Mouse (Mus musculus) CH12.LX (cell line): ENCODE measurements around the gene Cdk8. TPM values are rescaled to one million over a fixed set of nuclear protein-coding genes. Genes with fewer than 3 reads are reported as not detected.

Experiments used
- DNase-seq: peaks from one replicate; pipeline ENCODE4 v3.0.0-alpha.2; 2013; ENCODE audit errors: extremely low read depth
- H3K27ac ChIP-seq: 2 replicates; pipeline ENCODE4 v1.5.1; 2012; ENCODE audit warnings: low read depth, mild to moderate bottlenecking, control low read depth, moderate library complexity; ENCODE audit not compliant: insufficient read depth
- H3K27me3 ChIP-seq: replicated peaks from 2 replicates; pipeline ENCODE3; 2012; ENCODE audit warnings: inconsistent platforms
- H3K36me3 ChIP-seq, 2 experiments: replicated peaks in 1 of 2; 2 replicates each; pipeline versions ENCODE3 to v1.6.1; 2012; ENCODE audit warnings: inconsistent platforms in 1 of 2, low read length in 1 of 2, mild to moderate bottlenecking in 1 of 2, mixed read lengths in 1 of 2, moderate library complexity in 1 of 2; ENCODE audit not compliant: control insufficient read depth in 1 of 2, insufficient read depth in 1 of 2
- H3K4me1 ChIP-seq, 2 experiments: 2 replicates each; pipeline ENCODE4 v1.6.1; 2012; ENCODE audit warnings: inconsistent platforms in 1 of 2, moderate library complexity in 1 of 2; ENCODE audit not compliant: insufficient read depth in 2 of 2, control insufficient read depth in 1 of 2
- H3K4me2 ChIP-seq: 2 replicates; pipeline ENCODE4 v1.6.1; 2012; ENCODE audit warnings: low read depth, mild to moderate bottlenecking, control low read depth; ENCODE audit not compliant: poor library complexity, insufficient read depth, severe bottlenecking
- H3K4me3 ChIP-seq, 3 experiments: fragments of 150-350 bp in 1 of 3; sonication (generic) in 1 of 3; replicated peaks in 1 of 3; 2 replicates each; pipeline versions ENCODE3 to v1.5.1; 2011 to 2012; ENCODE audit warnings: low read depth in 2 of 3, low read length in 2 of 3, mild to moderate bottlenecking in 2 of 3, moderate library complexity in 2 of 3, control low read depth in 1 of 3, improper control_type of control experiment in 1 of 3, inconsistent platforms in 1 of 3, mixed read lengths in 1 of 3; ENCODE audit not compliant: poor library complexity in 1 of 3
- H3K79me2 ChIP-seq: replicated peaks from 2 replicates; pipeline ENCODE4 v1.6.1; 2012; ENCODE audit warnings: mild to moderate bottlenecking, moderate library complexity; ENCODE audit not compliant: control insufficient read depth, poor library complexity, insufficient read depth, severe bottlenecking; ENCODE audit errors: extremely low read depth
- H3K9ac ChIP-seq: 2 replicates; pipeline ENCODE4 v1.6.1; 2012; ENCODE audit warnings: low read depth, mild to moderate bottlenecking, control low read depth, moderate library complexity; ENCODE audit not compliant: insufficient read depth
- H3K9me3 ChIP-seq: replicated peaks from 2 replicates; pipeline ENCODE3; 2012; ENCODE audit warnings: low read length, inconsistent platforms, mixed read lengths
- CHD1 ChIP-seq: IDR thresholded peaks from 2 replicates; pipeline ENCODE4 v1.6.1; 2012; ENCODE audit warnings: low read depth, low read length, improper control_type of control experiment, inconsistent platforms
- CHD2 ChIP-seq: IDR thresholded peaks from 2 replicates; pipeline ENCODE4 v1.6.1; 2011; ENCODE audit warnings: low read length, improper control_type of control experiment
- CTCF ChIP-seq, 2 experiments: IDR thresholded peaks in 1 of 2; conservative IDR thresholded peaks in 1 of 2; 2 replicates each; pipeline ENCODE4 v1.5.1; 2011 to 2012; ENCODE audit warnings: low read depth in 2 of 2, low read length in 2 of 2, improper control_type of control experiment in 1 of 2, inconsistent platforms in 1 of 2, mild to moderate bottlenecking in 1 of 2, moderate library complexity in 1 of 2
- E2F4 ChIP-seq: IDR thresholded peaks from 2 replicates; pipeline ENCODE4 v1.6.1; 2011; ENCODE audit warnings: low read depth, low read length, improper control_type of control experiment; ENCODE audit not compliant: insufficient replicate concordance
- ELF1 ChIP-seq: IDR thresholded peaks from 2 replicates; pipeline ENCODE4 v1.6.1; 2014; ENCODE audit warnings: low read depth, mild to moderate bottlenecking, inconsistent platforms, low read length, improper control_type of control experiment
- EP300 ChIP-seq: IDR thresholded peaks from 2 replicates; pipeline ENCODE4 v1.6.1; 2011; ENCODE audit warnings: low read length, improper control_type of control experiment
- HCFC1 ChIP-seq: IDR thresholded peaks from 2 replicates; pipeline ENCODE4 v1.6.1; 2012; ENCODE audit warnings: low read depth, mild to moderate bottlenecking, inconsistent platforms, low read length, improper control_type of control experiment
- JUN ChIP-seq: IDR thresholded peaks from 2 replicates; pipeline ENCODE4 v1.6.1; 2011; ENCODE audit warnings: low read depth, mild to moderate bottlenecking, low read length, improper control_type of control experiment, moderate library complexity; ENCODE audit not compliant: insufficient read depth
- JUND ChIP-seq: conservative IDR thresholded peaks from 2 replicates; pipeline ENCODE4 v1.6.1; 2011; ENCODE audit warnings: low read depth, low read length, improper control_type of control experiment
- KAT2A ChIP-seq: IDR thresholded peaks from 2 replicates; pipeline ENCODE4 v1.6.1; 2012; ENCODE audit warnings: low read length, improper control_type of control experiment, inconsistent platforms; ENCODE audit not compliant: insufficient replicate concordance
- MAFK ChIP-seq: IDR thresholded peaks from 2 replicates; pipeline ENCODE4 v1.6.1; 2011; ENCODE audit warnings: low read length, improper control_type of control experiment; ENCODE audit not compliant: insufficient replicate concordance
- MAX ChIP-seq: IDR thresholded peaks from 2 replicates; pipeline ENCODE4 v1.6.1; 2011; ENCODE audit warnings: low read length, improper control_type of control experiment
- MAZ ChIP-seq: IDR thresholded peaks from 2 replicates; pipeline ENCODE4 v1.6.1; 2012; ENCODE audit warnings: low read depth, mild to moderate bottlenecking, inconsistent platforms, low read length, improper control_type of control experiment, moderate library complexity
- MXI1 ChIP-seq: IDR thresholded peaks from 2 replicates; pipeline ENCODE4 v1.6.1; 2011; ENCODE audit warnings: mild to moderate bottlenecking, low read depth, low read length, improper control_type of control experiment
- PAX5 ChIP-seq: IDR thresholded peaks from 2 replicates; pipeline ENCODE4 v1.6.1; 2012; ENCODE audit warnings: low read length, inconsistent platforms, mixed read lengths
- POLR2AphosphoS2 ChIP-seq: IDR thresholded peaks from 2 replicates; pipeline ENCODE4 v1.6.1; 2011; ENCODE audit warnings: low read depth, low read length, improper control_type of control experiment
- RAD21 ChIP-seq: IDR thresholded peaks from 2 replicates; pipeline ENCODE4 v1.6.1; 2011; ENCODE audit warnings: low read depth, mild to moderate bottlenecking, low read length, improper control_type of control experiment, moderate library complexity
- RCOR1 ChIP-seq: conservative IDR thresholded peaks from 2 replicates; pipeline ENCODE4 v1.6.1; 2012; ENCODE audit warnings: low read depth, mild to moderate bottlenecking, inconsistent platforms, low read length, improper control_type of control experiment
- SIN3A ChIP-seq: IDR thresholded peaks from 2 replicates; pipeline ENCODE4 v1.6.1; 2012; ENCODE audit warnings: low read length, improper control_type of control experiment, inconsistent platforms
- SMC3 ChIP-seq: IDR thresholded peaks from 2 replicates; pipeline ENCODE4 v1.6.1; 2011; ENCODE audit warnings: low read depth, low read length, improper control_type of control experiment
- TBP ChIP-seq: conservative IDR thresholded peaks from 2 replicates; pipeline ENCODE4 v1.6.1; 2011; ENCODE audit warnings: low read depth, low read length, improper control_type of control experiment
- UBTF ChIP-seq: IDR thresholded peaks from 2 replicates; pipeline ENCODE4 v1.6.1; 2012; ENCODE audit warnings: low read depth, mild to moderate bottlenecking, inconsistent platforms, low read length, improper control_type of control experiment, moderate library complexity
- USF1 ChIP-seq: IDR thresholded peaks from 2 replicates; pipeline ENCODE4 v1.6.1; 2014; ENCODE audit warnings: low read depth, mild to moderate bottlenecking, inconsistent platforms, low read length, improper control_type of control experiment
- USF2 ChIP-seq: conservative IDR thresholded peaks from 2 replicates; pipeline ENCODE4 v1.6.1; 2011; ENCODE audit warnings: low read depth, low read length, improper control_type of control experiment
- ZC3H11A ChIP-seq: IDR thresholded peaks from 2 replicates; pipeline ENCODE4 v1.6.1; 2012; ENCODE audit warnings: low read depth, mild to moderate bottlenecking, inconsistent platforms, low read length, improper control_type of control experiment
- ZKSCAN1 ChIP-seq: IDR thresholded peaks from 2 replicates; pipeline ENCODE4 v1.6.1; 2012; ENCODE audit warnings: low read depth, inconsistent platforms, low read length, improper control_type of control experiment, borderline replicate concordance
- ZMIZ1 ChIP-seq: IDR thresholded peaks from 2 replicates; pipeline ENCODE4 v1.6.1; 2012; ENCODE audit warnings: low read depth, mild to moderate bottlenecking, inconsistent platforms, low read length, improper control_type of control experiment
- ZNF384 ChIP-seq: IDR thresholded peaks from 2 replicates; pipeline ENCODE4 v1.6.1; 2012; ENCODE audit warnings: low read depth, low read length, improper control_type of control experiment, inconsistent platforms
- dilution Hi-C: fragments of 300-500 bp; cut with MboI; formaldehyde crosslinking; loops from 2 replicates; pipeline ENCODE4 v1.14.3; 2020; ENCODE audit warnings: low sequenced_read_pairs; ENCODE audit not compliant: extremely low pct_unique_long_range_greater_than_20kb, extremely low pct_ligation_motif_present
- in situ Hi-C: fragments of 300-500 bp; cut with MboI; formaldehyde crosslinking; loops from 3 replicates; pipeline ENCODE4 v1.14.3; 2019; ENCODE audit warnings: low sequenced_read_pairs, low pct_ligation_motif_present, low pct_unique_long_range_greater_than_20kb, mixed read lengths
- polyA plus RNA-seq: library from polyadenylated mRNA; unstranded; fragments of >175 nt; gene quantifications from 2 replicates; pipeline ENCODE4 v1.2.1, GENCODE M21; 2012; ENCODE audit warnings: low read depth; ENCODE audit not compliant: insufficient read length
- total RNA-seq, 2 experiments: library from RNA; depleted of rRNA; stranded (reverse); fragments of 300-350 nt in 1 of 2; fragments of >200 nt in 1 of 2; gene quantifications; 2 replicates each; pipeline ENCODE4 v1.2.3; 2012 to 2014

Gene Cdk8
- total and polyA plus RNA-seq, 3 experiments, result 52.6 to 99.1 (median 69.9) TPM

- no peak for DNase-seq
- 0 out of 4 replicates have a peak, but pooled peaks cover 0 to 2% of the 10 kb centered on the region in 2 experiments for H3K4me1 ChIP-seq
- H3K9ac ChIP-seq, result no peak overlapping the region
- no peak overlapping the region for H3K4me3 ChIP-seq
- no peaks in the 10 kb centered on the region for H3K36me3 ChIP-seq
- dilution Hi-C loops, result no loop called here
- H3K27ac ChIP-seq, result no peak overlapping the region
- TF ChIP-seq PAX5 (no peak), SMC3 (no peak), ZC3H11A (no peak), TBP (no peak), RAD21 (no peak), USF2 (no peak), CTCF (conservative IDR thresholded peaks at IDR 0.05 in 1 of 2, IDR thresholded peaks at IDR 0.05 in 1 of 2; ENCODE audit: low read depth in 2 of 2, low read length in 2 of 2) (no peak), ZMIZ1 (no peak), ZNF384 (no peak), UBTF (no peak), POLR2AphosphoS2 (no peak), JUN (no peak), SIN3A (no peak), EP300 (no peak), HCFC1 (no peak), ZKSCAN1 (no peak), KAT2A (no peak), JUND (no peak), ELF1 (no peak), MAZ (no peak)
- TF ChIP-seq, all 38 proteins: peak for 0
- H3K27me3 ChIP-seq, result peaks cover 48% of the 10 kb centered on the region
- no peaks in the 10 kb centered on the region for H3K9me3 ChIP-seq
- in situ Hi-C loops, result loop anchor here (10.0 kb wide), 2 partner anchors 82 to 142 kb away; no protein-coding TSS in a partner anchor
- no peaks in the 10 kb centered on the region for H3K79me2 ChIP-seq
- H3K4me2 ChIP-seq, result no peak overlapping the region
These were observed 101.5 kb downstream of the Cdk8 start for GRCm38 (mm10) chr5:146332541-146332940.

GRCm38 (mm10) chr5:146334410-146334809 is 103.4 kb downstream of the Cdk8 start:
- Histone ChIP-seq H3K27ac (no peak overlapping the region), H3K27me3 (peaks cover 62% of the 10 kb centered on the region), H3K36me3 (no peaks in the 10 kb centered on the region), H3K4me1 (0 out of 4 replicates have a peak, but pooled peaks cover 0 to 2% of the 10 kb centered on the region in 2 experiments), H3K9ac (no peak overlapping the region), H3K9me3 (no peaks in the 10 kb centered on the region), H3K79me2 (no peaks in the 10 kb centered on the region), H3K4me2 (no peak overlapping the region), H3K4me3 (no peak overlapping the region)
- TF ChIP-seq MXI1, result no peak
- TF ChIP-seq CHD1, result no peak
- TF ChIP-seq EP300, result no peak
- no peak for TF ChIP-seq RCOR1
- no peak for TF ChIP-seq MAX
- TF ChIP-seq JUND, result no peak
- TF ChIP-seq TBP, result no peak
- TF ChIP-seq RAD21, result no peak
- no peak for TF ChIP-seq CHD2
- TF ChIP-seq MAFK, result no peak
- TF ChIP-seq ZC3H11A, result no peak
- TF ChIP-seq CTCF (conservative IDR thresholded peaks at IDR 0.05 in 1 of 2, IDR thresholded peaks at IDR 0.05 in 1 of 2; ENCODE audit: low read depth in 2 of 2, low read length in 2 of 2), result no peak
- TF ChIP-seq E2F4, result no peak
- no peak for TF ChIP-seq USF1
- no peak for TF ChIP-seq UBTF
- no peak for TF ChIP-seq ELF1
- dilution Hi-C loops (no loop called here), in situ Hi-C loops (loop anchor here (10.0 kb wide), 2 partner anchors 80 to 140 kb away; no protein-coding TSS in a partner anchor)
- no peak for DNase-seq
